Mouse (Mus musculus) thymus, postnatal 0 days (tissue): ENCODE data around the gene Tbrg4. TPM values are rescaled to one million over a fixed set of nuclear protein-coding genes. Genes with fewer than 3 reads are reported as not detected.

Experiments
- DNase-seq: peaks from one replicate; pipeline ENCODE4 v3.0.0-alpha.2; 2015; ENCODE audit warnings: low spot score
- polyA plus RNA-seq: library from polyadenylated mRNA; unstranded; fragments of >200 nt; fragmentation: Nextera tagmentation; extraction: Ambion mirVana; gene quantifications from 2 replicates; pipeline ENCODE4 v1.2.1, GENCODE M21; 2015

Gene Tbrg4
- polyA plus RNA-seq, 1 experiment from 2014 or later, result 41.6 TPM

DNA sequence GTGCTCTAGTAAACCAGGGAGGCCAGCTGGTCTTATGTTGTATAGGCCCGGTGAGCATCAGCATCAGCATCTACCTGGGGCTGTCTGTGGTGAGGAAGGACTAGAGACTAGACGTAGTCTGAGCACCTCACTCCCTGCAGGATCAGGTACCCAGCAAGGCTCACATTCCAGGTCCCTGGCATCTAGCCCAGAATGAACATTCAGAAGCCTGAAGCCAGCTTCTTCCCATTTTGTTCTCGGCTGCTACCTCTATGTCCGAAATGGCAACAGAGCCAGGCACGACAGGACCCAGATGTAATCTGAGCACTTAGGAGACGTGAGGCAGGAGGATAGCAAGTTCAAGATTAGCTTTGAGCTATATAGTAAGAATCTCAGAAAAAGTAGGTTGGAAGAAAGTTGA lies 31.0 kb downstream of the Tbrg4 start:
- DNase-seq, result no peak

GRCm38 (mm10) chr11:6593406-6593805 lies 32.5 kb downstream of the Tbrg4 start:
- DNase-seq, result no peak

GRCm38 (mm10) chr11:6590933-6591675 lies 34.8 kb downstream of the Tbrg4 start:
- no peak for DNase-seq

DNA sequence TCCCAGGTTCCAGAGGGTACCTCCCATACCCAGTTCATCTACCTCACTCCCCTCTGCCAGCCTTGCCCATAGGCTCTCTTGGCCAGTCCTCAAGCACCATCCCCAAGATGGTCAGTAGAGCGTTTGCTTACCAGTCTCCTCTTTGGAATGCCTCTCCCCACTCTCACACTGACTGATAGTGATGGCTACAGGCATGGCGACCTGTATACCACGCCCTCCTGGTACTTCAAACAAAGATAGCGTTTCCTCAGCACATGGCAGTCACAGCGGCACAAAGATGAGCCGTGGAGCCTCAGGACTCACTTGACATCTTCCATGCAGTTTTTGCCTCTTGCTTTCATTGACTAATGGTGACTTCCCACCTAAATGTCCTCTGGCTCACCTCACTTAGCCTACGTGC lies 36.0 kb downstream of the Tbrg4 start:
- no peak for DNase-seq

GRCm38 (mm10) chr11:6588295-6588694 lies 37.6 kb downstream of the Tbrg4 start:
- DNase-seq, result no peak

GRCm38 (mm10) chr11:6587249-6587940 lies 38.5 kb downstream of the Tbrg4 start:
- DNase-seq, result no peak

DNA sequence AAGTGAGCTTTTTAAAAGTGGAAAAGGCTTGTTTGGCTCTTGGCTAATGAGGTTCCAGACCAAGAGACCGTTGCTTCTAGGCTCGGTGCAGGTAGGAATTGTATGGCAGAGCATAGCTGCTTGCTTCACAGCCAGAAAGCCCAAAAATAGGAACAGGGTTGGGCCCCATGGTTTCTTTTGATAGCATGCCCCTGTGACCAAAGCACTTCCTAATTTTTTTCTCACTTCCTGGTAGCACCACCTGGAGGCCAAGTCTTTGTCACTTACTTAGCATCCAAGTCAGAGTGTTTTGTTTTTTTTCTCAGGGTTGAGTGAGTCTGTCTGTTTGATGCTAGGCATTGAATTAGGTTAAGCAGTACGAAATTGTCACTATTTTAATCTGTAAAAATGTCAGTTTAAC lies 39.2 kb downstream of the Tbrg4 start:
- DNase-seq, result peak; percentile 51

DNA sequence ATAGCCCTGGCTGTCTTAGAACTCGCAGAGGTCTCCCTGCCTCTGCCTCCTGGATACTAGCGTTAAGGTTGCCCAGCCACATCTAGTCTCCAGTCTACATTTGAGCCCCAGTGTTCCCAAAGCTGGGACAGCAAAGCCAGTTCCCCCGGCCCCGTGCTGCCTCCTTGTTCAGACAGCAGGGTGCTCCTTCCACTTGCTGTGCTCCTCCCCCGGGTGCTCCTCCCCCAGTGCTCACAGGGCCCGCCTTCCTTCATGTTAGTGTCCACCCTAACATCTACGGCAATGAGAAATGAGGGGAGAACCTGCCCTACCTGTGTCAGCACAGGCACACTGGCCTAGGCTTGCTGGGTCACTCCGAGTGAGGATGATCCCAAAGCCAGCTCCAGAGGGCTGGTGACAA lies 40.1 kb downstream of the Tbrg4 start:
- no peak for DNase-seq

DNA sequence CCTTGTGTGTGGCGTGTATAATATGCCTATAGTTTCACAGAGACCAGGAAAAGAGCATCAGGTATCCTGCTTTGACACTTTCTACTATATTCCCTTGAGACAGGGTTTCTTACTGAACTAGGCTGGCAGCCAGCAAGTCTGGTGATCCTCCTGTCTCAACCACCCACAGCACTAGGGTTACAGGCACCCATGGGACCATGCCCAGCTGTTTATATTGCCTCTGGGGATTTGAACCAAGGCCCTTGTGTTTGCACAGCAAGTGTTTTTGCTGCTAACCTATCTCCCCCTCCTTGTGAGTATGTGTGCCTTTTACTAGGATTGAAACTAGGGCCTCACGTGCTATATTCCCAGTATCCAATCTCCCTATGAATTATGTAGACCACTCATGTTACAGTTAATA lies 44.3 kb downstream of the Tbrg4 start:
- DNase-seq, result no peak

DNA sequence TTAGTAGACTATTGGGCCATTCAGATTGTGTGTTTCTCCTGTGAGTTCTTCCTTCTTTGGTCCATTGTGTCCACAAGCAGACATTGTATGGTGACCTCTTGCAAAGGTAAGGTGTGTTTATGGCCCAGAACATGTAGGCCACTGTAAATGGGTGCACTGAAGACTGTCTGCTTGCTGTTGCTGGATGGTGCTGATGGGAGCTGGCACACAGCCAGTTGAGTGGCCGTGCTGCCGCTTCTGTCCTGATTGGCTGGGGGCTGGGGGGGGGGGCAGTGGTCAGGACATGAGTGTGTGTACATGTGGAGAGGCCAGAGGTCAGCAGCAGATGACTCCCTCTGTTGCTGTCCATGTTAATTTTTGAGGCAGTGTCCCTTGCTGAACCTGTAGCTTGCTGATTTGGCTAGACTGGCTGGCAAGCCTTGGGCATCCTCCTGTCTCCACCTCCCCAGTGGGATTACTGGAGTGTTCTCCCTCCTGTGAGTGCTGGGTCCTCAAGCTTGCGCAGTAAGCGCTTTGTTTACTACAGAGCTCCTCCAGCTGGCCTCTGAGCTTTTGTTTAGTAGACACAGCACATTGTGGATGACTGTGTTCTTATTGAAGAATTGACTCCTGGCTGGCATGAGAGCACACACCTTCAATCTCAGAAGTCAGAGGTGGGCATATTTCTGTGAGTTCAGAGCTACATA lies 45.7 kb downstream of the Tbrg4 start:
- no peak for DNase-seq

GRCm38 (mm10) chr11:6579361-6579760 lies 46.5 kb downstream of the Tbrg4 start:
- DNase-seq, result no peak

DNA sequence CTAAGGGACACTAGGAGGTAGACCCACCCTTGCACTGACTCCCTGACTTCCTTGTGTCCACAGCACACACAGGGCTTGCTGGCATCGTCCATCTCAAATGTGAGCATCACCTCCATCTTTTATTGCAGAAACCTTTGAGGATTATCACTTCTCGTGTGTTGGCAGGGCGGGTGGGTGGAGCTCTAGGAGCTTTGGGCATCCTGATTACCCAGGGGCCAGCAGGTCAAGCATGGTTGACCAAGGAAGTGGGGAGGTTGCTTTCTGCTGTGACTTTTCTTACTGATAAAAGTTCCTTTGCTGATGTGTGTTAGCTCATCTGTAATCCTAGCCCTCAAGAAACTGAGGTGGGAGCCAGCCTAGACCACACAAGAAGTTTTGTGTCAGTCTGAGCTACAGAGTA lies 49.7 kb downstream of the Tbrg4 start:
- DNase-seq, result no peak

DNA sequence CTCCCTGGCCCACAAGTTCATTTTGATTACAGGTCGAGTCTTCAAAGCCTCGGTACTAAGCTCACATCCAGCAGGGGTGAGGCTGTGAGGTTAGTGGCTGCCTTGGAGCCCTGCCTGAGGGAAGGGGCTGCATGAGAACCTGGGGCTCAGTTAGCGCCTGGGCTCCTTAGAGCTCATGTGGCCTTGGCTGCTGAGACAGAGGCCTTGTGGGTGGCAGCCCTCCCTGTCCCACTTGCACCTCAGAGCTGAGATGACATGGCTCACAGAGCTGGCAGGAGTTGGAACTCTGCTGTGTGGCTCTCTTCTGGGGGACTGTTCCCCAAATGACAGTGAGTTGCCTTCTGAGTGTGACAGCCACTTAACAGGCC lies 56.5 kb downstream of the Tbrg4 start:
- DNase-seq, result no peak

DNA sequence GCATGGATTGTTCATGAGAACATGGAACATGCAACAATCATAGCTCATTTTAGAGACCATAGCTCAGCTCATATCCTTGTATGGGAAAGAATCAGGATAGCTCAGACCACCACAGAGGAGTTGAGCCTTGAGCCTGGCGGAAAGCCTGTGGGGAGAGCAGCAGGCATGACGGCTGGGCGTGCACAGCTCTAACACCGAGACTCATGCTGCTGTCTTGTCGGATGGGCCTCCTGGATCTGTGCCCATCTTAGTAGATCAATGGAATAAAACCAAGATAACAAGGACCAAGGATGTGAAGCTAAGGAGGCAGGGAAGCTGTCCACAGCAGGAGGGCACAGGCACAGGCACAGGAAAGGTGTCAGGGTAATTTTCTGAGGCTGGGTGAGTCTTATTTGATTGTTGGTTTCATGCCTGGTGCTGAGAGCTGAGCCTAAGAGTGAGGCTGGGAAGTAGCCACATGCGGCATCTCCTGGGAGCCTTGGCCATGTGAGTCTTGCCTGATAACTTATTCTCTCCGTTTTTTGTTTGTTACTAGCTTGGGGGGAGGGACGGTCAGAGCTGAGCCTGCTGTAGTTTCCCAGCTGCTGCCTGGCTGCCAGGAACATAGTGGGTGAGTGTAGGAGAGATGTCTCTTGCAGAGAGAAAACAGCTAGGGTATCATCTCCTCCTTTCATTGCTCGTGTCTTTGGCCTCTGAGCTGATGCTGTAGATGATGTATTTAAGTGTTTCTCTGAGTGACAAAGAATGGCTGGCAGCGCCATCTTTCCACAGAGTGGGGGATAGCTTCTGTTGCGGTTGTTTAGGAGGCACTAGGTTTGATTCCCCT lies 57.1 kb downstream of the Tbrg4 start:
- peak; percentile 49 for DNase-seq

GRCm38 (mm10) chr11:6567951-6568350 lies 57.9 kb downstream of the Tbrg4 start:
- no peak for DNase-seq

- DNase-seq, result no peak
These were observed 59.4 kb downstream of the Tbrg4 start for GRCm38 (mm10) chr11:6566496-6566895.

Other genes with a start within 250 kb of the Tbrg4 start
- 12.2 and 14.9 TPM in 2 replicates for gene Zmiz2, start 237.0 kb downstream of the Tbrg4 start, polyA plus RNA-seq
- gene Ppia, start 210.6 kb downstream of the Tbrg4 start, polyA plus RNA-seq, result 7,546 and 8,495 TPM in 2 replicates
- gene H2afv, start 181.6 kb downstream of the Tbrg4 start, polyA plus RNA-seq, result 715 and 776 TPM in 2 replicates
- gene Purb, start 150.2 kb downstream of the Tbrg4 start, polyA plus RNA-seq, result 17.8 and 22.5 TPM in 2 replicates
- 50.6 and 53.8 TPM in 2 replicates for gene Myo1g, start 105.1 kb downstream of the Tbrg4 start, polyA plus RNA-seq
- 189 and 190 TPM in 2 replicates for gene Ccm2, start 79.2 kb downstream of the Tbrg4 start, polyA plus RNA-seq
- gene Nacad, start 20.0 kb downstream of the Tbrg4 start, polyA plus RNA-seq, result 0.26 and 0.33 TPM in 2 replicates
- gene Wap, start 12.6 kb upstream of the Tbrg4 start, polyA plus RNA-seq, result 0.29 and 0.53 TPM in 2 replicates
- gene Ramp3, start 32.5 kb upstream of the Tbrg4 start, polyA plus RNA-seq, result 14.8 and 18.4 TPM in 2 replicates
- gene Gm11983, start 211.6 kb upstream of the Tbrg4 start, polyA plus RNA-seq, result not detected in 2 replicates